Mouse (Mus musculus) kidney, adult 2 months (tissue): ENCODE measurements at regions not wholly inside any gene's neighbourhood (a gene's known extent, or its start where the extent isn't known, plus 50 kb on each side); places are given as distances from the start of the nearest gene placed in this dataset.

Experiments used
- CTCF ChIP-seq: fragments of 200-500 bp; conservative IDR thresholded peaks from 2 replicates; pipeline ENCODE4 v1.5.1; 2011; ENCODE audit warnings: low read depth, mild to moderate bottlenecking, control low read depth, low read length, moderate library complexity, mixed read lengths; ENCODE audit not compliant: insufficient read depth, insufficient read length
- POLR2A ChIP-seq: fragments of 200-500 bp; IDR thresholded peaks from one replicate; pipeline ENCODE4 v1.6.1; 2011; ENCODE audit warnings: low read depth, low read length, control low read depth

GRCm38 (mm10) chr15:11605677-11606076 is 206.2 kb upstream of the Tars start:
- no peak for TF ChIP-seq POLR2A
- TF ChIP-seq CTCF: no peak
